Mouse (Mus musculus) hematopoietic multipotent progenitor cell, adult 10-12 weeks (in vitro differentiated cells): ENCODE results near the gene Neurl4. TPM values are rescaled to one million over a fixed set of nuclear protein-coding genes. Genes with fewer than 3 reads are reported as not detected.

Source experiments
- polyA plus RNA-seq: library from polyadenylated mRNA; stranded (reverse); fragments of >175 nt; gene quantifications from 2 replicates; pipeline ENCODE4 v1.2.3, GENCODE M21; 2012; ENCODE audit warnings: low replicate concordance

Gene Neurl4
- 67.4 and 137 TPM in 2 replicates for polyA plus RNA-seq

DNA sequence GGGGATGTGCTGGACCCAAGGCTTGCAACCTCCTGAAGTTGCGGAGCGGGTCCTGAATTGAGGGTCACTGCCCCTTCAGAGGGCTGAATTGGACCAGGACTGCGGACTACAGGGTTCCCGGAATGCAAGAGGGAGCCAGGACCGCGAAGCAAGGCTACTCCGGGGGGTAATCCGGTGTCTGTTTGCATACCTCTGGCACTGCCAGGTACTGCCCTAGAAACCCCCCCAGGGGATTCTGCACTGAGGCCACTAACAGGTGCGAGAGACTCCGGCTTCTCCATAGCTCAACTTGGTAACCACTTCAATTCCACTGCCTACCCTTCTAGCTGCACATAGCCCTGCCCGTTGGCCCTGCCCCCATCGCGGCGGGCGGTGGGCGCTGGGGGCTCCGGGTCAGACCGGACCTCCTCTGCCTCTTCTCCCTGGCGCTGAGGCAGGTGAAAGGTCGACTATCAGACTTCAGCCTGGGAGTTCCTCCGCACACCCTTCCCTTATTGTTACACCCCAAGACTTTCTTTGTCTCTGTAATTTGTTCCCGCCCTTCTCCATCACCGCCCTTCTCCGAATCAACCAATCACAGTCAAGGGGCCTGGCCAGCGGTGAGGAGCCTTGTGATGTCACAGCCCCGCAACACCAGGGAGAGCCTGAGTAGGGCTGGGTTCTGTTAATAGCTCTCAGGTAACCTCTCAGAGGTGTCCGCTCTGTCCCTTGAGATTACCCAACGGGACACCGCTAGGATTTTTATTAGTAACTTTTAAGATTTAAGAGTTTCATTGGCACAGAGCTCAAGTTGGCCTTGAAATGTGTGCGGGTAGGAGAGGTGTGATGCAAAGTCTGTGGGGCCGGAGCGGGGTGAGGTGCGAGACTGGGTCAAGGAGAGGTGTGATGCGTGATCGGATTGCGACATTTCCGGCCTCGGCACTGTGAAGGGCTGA, at the start of gene Neurl4, which contains the start of gene 2810408A11Rik:
TSS of gene Neurl4 (plus strand) at position 602 of the 935 bp plus-strand sequence.
TSS of gene 2810408A11Rik (minus strand) at position 517 of the 935 bp plus-strand sequence.

DNA sequence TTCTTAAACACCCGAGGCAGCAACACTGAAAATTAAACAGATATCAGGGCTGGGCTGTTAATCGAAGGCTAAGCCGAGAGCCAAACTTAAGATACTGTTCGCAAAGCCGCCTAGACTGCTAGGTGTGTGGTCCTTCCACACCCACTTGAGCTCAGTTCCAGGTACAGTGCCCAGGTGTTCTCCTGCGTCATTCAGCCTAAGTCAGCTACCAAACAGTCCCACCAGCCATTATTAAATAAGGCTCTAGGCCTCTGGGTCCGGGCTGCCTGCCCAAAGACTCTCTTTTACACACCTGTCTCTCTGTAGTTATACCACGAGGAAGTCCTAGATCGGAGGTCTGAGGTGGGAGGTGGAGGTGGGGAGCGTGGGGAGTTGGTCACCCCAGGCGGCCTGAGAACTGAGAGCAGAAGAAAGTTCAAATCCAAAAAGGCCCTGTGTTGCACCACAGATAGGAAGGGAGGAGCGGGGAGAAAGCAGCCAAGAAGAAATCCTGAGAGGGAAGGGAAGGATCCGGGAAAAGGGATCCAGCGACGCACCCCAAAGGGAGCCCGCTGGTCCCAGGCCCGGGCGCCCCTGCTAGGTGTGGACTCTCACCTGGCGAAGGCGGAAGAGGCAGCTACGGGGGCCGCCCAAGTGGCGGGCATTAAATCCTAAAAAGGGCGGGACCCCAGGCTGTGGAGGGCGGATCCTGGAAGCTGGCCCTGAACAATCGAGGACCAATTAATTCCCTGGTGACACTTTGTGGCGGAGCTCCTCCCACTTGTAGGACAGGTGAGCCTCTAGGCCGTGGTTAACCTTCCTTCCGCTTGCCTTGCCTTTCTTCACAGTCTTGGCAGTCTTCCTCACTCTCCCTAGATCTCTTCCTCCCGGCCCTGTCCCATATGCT, 42.5 kb upstream of the Neurl4 start, which contains the start of gene Tnk1:
TSS of gene Tnk1 (minus strand) at position 618 of the 886 bp plus-strand sequence.

DNA sequence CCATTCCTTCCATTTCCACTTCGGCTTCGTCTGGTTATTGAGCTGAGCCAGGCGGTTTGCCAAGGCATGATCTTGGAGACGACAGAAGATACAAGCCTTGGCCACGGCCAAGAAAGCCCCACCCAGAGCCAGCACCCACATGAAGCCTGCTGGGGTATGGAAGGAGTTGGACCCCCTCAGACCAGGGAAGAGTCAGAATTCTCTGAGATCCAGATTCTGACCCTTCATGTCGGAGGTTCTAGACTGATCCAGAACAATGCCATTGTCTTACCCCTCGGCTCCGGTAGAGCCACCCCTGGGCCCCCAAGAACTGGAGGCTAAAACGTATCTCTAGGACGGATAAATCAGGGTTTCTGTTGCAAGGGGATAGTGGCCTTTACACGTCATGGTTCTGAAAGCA, 23.0 kb upstream of the Neurl4 start, which contains the start of gene Tmem95:
TSS of gene Tmem95 (minus strand) at position 141 of the 400 bp plus-strand sequence.

DNA sequence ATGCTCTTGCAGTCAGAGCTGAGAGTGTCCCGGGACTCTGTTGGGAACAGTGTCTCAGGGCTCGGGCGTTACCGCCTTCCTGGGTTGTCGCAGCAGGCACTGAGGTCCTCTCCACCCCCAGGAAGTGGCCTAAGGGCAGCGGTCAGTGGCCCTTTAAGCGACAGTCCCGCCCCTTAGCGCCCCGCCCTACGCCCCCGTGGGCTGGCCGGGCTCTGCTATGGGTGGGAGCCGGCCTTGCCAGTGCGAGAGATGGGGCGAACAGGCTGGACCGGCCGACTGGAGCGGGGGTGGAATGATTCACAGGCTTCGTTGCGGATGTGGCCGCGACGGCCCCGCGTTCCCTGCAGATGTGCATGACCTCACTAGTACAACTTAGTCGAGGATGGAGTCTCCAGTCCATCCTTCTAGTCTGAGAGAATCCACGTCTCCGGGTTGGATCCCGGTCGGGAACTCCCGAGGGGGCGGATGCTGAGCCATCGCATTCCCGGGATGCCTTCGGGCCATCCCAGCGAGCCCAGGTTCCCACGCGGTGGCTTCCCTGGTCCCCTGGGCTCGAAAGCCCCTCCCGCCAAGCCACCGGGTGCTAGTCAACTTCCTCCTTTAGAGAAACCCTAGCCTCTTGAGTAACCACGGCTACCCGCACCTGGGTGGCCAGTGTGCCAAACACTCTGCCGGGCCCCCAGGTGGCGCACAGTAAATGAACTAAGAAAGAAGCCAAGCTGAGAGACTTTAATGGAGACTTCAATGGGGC, 19.8 kb upstream of the Neurl4 start, which contains the start of gene Kctd11:
TSS of gene Kctd11 (minus strand) at position 554 of the 751 bp plus-strand sequence.

DNA sequence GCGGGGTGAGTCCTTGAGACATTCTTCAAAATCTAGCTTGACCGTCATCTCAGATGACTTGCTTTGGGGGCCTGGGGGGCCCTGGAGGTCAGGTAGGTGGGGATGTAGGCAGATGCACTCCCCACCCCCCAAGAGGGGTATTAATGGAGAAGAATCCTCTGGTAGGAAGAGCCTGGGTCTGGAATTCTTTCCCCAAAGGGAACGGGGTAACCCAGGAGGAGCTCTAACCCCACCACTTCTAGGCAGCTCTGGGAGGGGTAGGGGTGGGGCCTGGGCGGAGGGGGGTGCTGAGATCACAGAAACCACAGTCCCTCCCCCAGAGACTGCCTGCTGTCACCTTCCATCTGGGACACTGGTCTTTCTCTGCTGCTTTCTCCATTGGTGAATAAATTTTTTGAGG, 5.6 kb upstream of the Neurl4 start, which contains the start of gene Acap1:
TSS of gene Acap1 (minus strand) at position 249 of the 400 bp plus-strand sequence.

DNA sequence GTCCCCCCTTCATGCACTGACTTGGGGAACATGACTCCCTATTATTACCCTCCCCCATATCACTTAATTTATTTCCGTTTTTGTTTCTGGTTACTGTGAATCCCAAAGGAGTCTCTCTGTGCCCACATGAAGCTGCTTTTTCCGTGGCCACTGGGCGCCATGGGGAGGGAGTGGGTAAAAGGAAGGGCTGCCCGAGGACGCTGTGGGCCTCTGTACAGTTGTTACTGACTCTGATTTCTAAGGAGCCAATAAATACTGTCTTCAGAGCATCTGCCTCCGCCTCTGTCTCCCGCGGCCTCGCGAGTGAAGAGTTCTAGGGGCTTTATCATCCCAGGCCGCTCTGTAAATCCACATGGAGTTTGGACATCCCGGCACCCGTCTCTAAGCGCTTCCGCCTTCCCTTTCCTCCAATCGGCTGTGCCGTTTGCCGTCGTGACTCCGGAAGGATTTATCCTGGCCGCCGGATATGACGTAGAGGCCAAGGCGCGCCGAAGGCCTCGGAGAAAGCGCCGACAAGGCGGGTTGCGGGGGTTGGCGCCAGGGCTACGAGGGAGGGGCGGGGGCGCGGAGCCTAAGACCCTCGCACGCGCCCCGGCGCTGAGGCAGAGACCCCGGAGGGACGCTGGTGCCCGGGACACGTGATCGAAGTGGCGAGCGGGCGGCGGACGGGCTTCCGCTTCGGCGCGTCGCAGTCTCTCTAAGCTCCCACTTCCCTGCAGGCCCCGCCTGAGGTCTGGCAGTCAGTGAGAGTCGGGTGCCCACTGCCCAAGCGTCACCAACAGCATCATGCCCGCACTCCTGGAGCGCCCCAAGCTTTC, 12.9 kb downstream of the Neurl4 start, which contains the start of gene Gps2:
TSS of gene Gps2 (plus strand) at position 335 of the 818 bp plus-strand sequence.

DNA sequence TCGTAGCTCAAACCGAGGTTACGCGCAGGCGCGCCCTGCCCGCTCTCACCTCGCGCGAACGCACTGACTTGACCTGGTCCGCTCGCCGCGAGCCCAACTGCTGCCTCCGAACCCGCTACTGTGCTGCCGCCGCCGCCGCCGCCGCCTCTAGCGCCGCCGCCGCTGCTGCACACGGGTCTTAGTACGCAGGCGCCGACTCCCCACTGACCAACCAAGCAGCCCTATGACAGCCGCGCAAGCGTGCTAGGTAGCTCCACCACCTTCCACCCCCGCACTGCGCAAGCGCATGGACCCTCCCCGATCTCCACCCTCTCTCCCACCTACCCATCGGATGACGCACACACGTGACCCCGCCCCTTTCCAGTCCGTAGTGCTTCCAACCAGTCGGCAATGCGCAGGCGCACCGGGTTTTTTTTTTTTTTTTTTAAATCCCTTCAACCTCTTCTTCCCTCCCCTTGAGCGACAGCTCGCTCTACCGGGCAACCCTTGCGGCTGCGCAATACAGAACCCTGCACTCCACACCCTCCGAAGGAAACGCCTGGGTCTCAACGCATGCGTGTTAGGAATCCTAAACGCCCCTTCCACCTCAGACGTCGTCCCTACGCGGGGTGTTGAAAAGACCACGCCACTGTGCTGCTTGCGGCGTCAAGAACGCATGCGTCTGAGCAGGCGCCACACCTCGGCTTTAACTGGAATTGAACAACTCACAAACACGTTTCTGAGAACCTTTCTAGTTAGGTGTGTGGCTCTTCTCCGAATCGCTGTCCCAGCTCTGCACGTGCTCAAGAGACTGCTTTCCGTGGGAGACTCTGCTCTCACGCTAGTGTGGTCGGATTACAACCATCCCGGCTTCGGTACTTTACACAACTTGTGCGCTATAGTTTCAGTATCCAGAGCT, 20.5 kb downstream of the Neurl4 start, which contains the start of gene Eif5a:
TSS of gene Eif5a (minus strand) at position 845 of the 898 bp plus-strand sequence.

DNA sequence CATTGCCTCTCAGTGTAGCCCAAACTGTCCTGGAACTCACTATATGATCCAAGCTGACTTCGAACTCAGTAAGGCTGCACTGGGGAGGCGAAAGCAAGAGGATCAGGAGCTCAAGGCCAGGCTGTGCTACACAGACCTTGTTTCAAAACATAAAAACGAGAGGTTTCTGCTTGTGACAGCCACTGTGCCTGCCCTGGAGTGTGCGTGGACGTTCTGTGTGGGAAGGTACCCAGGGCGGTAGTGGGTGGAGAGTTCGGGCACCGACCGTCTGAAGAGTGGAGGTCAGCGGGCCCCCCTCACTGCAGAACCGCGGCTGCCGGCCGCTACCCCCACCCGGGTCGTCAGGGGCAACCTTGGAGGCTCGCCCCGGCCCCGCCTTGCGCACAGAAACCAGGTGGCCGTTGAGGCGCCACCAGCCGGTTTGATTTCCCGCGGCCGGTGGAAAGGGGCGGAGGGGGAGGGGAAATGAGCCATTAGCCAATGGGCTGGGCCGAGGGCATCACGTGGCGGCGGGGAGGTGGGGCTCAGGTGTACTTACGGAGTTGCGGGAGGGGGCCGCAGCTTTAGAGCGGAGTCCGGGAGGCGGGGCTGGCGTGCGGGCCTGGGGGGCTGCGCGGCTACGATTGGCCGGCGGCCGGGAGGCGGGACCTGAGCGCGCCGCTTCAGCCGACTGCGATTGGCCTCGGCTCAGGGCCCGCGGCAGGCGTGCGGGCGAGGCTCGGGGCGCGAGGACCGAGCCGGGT, 34.4 kb downstream of the Neurl4 start, which contains the start of gene Ybx2:
TSS of gene Ybx2 (plus strand) at position 660 of the 743 bp plus-strand sequence.

DNA sequence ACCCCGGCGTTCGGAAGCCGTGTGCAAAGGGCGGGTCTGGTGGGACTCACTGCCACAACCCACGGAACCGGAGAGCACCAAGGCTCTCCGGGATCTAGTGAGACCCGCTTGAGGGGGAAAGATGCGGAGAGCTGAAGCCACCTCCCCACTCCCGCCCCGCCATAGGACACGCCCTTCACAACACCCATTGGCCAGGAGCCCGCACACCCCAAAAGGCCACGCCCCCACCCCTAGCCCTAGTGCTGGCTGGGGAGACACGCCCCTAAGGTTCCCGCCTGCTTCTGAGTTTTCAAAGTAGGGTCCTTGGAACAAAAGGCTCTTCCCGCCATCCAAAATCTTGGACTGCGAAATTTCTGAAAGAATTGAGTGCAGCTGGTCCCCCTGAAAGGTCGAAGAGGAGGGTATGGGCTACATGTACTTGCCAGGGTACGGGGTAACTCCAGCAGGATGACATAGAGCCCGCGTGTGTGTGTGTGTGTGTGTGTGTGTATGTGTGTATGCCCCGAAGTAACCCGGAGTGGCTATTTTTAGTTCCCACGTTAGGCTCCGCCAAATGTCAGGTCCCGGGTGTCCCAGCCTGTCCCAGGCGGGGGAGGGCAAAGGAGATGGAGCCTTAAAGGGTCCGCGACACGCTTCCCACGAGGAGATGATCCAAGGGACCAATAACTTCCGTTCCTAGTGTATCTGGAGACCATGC, 47.3 kb downstream of the Neurl4 start, which contains the start of gene Slc2a4:
TSS of gene Slc2a4 (minus strand) at position 123 of the 697 bp plus-strand sequence.

Other genes starting within 250 kb of the Neurl4 start
- 0.34 and 0.66 TPM in 2 replicates for gene Sox15, start 245.8 kb upstream of the Neurl4 start, polyA plus RNA-seq
- gene Mpdu1, start 238.4 kb upstream of the Neurl4 start, polyA plus RNA-seq = 30.6 and 38.5 TPM in 2 replicates
- 57.5 and 132 TPM in 2 replicates for gene Cd68, start 234.9 kb upstream of the Neurl4 start, polyA plus RNA-seq
- gene Eif4a1, start 228.6 kb upstream of the Neurl4 start, polyA plus RNA-seq = 136 and 185 TPM in 2 replicates
- gene Senp3, start 219.0 kb upstream of the Neurl4 start, polyA plus RNA-seq = 60.8 and 121 TPM in 2 replicates
- 2.6 and 5.5 TPM in 2 replicates for gene Tnfsf13, start 215.3 kb upstream of the Neurl4 start, polyA plus RNA-seq
- 17.2 and 26.3 TPM in 2 replicates for gene Tnfsf12, start 205.2 kb upstream of the Neurl4 start, polyA plus RNA-seq
- gene Tnfsfm13, start 205.0 kb upstream of the Neurl4 start, polyA plus RNA-seq = 5.4 and 13.6 TPM in 2 replicates
- 127 and 149 TPM in 2 replicates for gene Polr2a, start 142.4 kb upstream of the Neurl4 start, polyA plus RNA-seq
- not detected in 2 replicates for gene Slc35g3, start 139.1 kb upstream of the Neurl4 start, polyA plus RNA-seq
- 133 and 229 TPM in 2 replicates for gene Zbtb4, start 135.2 kb upstream of the Neurl4 start, polyA plus RNA-seq
- gene Chrnb1, start 105.1 kb upstream of the Neurl4 start, polyA plus RNA-seq = 2.3 and 2.5 TPM in 2 replicates
- 0.86 and 1.1 TPM in 2 replicates for gene Fgf11, start 99.2 kb upstream of the Neurl4 start, polyA plus RNA-seq
- gene Tmem102, start 95.4 kb upstream of the Neurl4 start, polyA plus RNA-seq = 0.17 and 0.45 TPM in 2 replicates
- gene Gm39566, start 85.8 kb upstream of the Neurl4 start, polyA plus RNA-seq = not detected in 2 replicates
- gene Spem2, start 82.6 kb upstream of the Neurl4 start, polyA plus RNA-seq = not detected in 2 replicates
- not detected in 2 replicates for gene Spem1, start 78.9 kb upstream of the Neurl4 start, polyA plus RNA-seq
- gene Nlgn2, start 63.3 kb upstream of the Neurl4 start, polyA plus RNA-seq = 3.5 and 7.7 TPM in 2 replicates
- 239 and 507 TPM in 2 replicates for gene Tmem256, start 62.6 kb upstream of the Neurl4 start, polyA plus RNA-seq
- 37.9 and 61.0 TPM in 2 replicates for gene Plscr3, start 54.7 kb upstream of the Neurl4 start, polyA plus RNA-seq
- gene Tnk1, start 42.3 kb upstream of the Neurl4 start, polyA plus RNA-seq = 1.7 TPM in 1 of 2 replicates, not detected in the other
- not detected in 2 replicates for gene Tmem95, start 23.1 kb upstream of the Neurl4 start, polyA plus RNA-seq
- gene Kctd11, start 19.7 kb upstream of the Neurl4 start, polyA plus RNA-seq = 3.0 and 3.7 TPM in 2 replicates
- gene Acap1, start 5.5 kb upstream of the Neurl4 start, polyA plus RNA-seq = 193 and 275 TPM in 2 replicates
- gene 2810408A11Rik, start 85 bp upstream of the Neurl4 start, polyA plus RNA-seq = 1.1 and 1.5 TPM in 2 replicates
- gene Gps2, start 12.8 kb downstream of the Neurl4 start, polyA plus RNA-seq = 109 and 212 TPM in 2 replicates
- 938 and 1,043 TPM in 2 replicates for gene Eif5a, start 20.9 kb downstream of the Neurl4 start, polyA plus RNA-seq
- gene Ybx2, start 34.7 kb downstream of the Neurl4 start, polyA plus RNA-seq = 0.54 and 2.7 TPM in 2 replicates
- 15.8 TPM in 1 of 2 replicates, not detected in the other for gene Slc2a4, start 47.1 kb downstream of the Neurl4 start, polyA plus RNA-seq
- 0.27 and 0.88 TPM in 2 replicates for gene Cldn7, start 63.7 kb downstream of the Neurl4 start, polyA plus RNA-seq
- gene Ctdnep1, start 80.1 kb downstream of the Neurl4 start, polyA plus RNA-seq = 123 and 255 TPM in 2 replicates
- gene Elp5, start 81.4 kb downstream of the Neurl4 start, polyA plus RNA-seq = 11.9 and 17.1 TPM in 2 replicates
- 344 and 452 TPM in 2 replicates for gene Gabarap, start 90.1 kb downstream of the Neurl4 start, polyA plus RNA-seq
- 67.4 and 84.5 TPM in 2 replicates for gene Phf23, start 94.7 kb downstream of the Neurl4 start, polyA plus RNA-seq
- 49.3 and 51.4 TPM in 2 replicates for gene Dvl2, start 99.5 kb downstream of the Neurl4 start, polyA plus RNA-seq
- 24.5 and 32.0 TPM in 2 replicates for gene Acadvl, start 114.3 kb downstream of the Neurl4 start, polyA plus RNA-seq
- gene Dlg4, start 115.9 kb downstream of the Neurl4 start, polyA plus RNA-seq = 12.5 and 18.5 TPM in 2 replicates
- gene Asgr1, start 153.0 kb downstream of the Neurl4 start, polyA plus RNA-seq = not detected in 2 replicates
- gene Asgr2, start 191.6 kb downstream of the Neurl4 start, polyA plus RNA-seq = 0.13 and 0.17 TPM in 2 replicates
- gene Mgl2, start 229.3 kb downstream of the Neurl4 start, polyA plus RNA-seq = 0.10 TPM in 1 of 2 replicates, not detected in the other